Mouse (Mus musculus) MEL (cell line): ENCODE measurements around the gene Pam16.

Experiments
- CTCF ChIP-seq, 3 experiments: IDR thresholded peaks in 2 of 3; conservative IDR thresholded peaks in 1 of 3; 2 replicates each; pipeline ENCODE4 v1.5.1; 2011 to 2012; ENCODE audit warnings: low read length in 3 of 3, low read depth in 2 of 3, mild to moderate bottlenecking in 2 of 3, improper control_type of control experiment in 1 of 3, inconsistent platforms in 1 of 3, mixed read lengths in 1 of 3, moderate library complexity in 1 of 3; ENCODE audit not compliant: control insufficient read depth in 1 of 3, insufficient read depth in 1 of 3, poor library complexity in 1 of 3, severe bottlenecking in 1 of 3
- POLR2A ChIP-seq, 2 experiments: IDR thresholded peaks; 2 replicates each; pipeline ENCODE4 v1.6.1; 2011 to 2012; ENCODE audit warnings: low read length in 2 of 2, mild to moderate bottlenecking in 2 of 2, control low read depth in 1 of 2, improper control_type of control experiment in 1 of 2, low read depth in 1 of 2, moderate library complexity in 1 of 2; ENCODE audit not compliant: control insufficient read depth in 1 of 2, insufficient read depth in 1 of 2, poor library complexity in 1 of 2
- POLR2AphosphoS5 ChIP-seq: IDR thresholded peaks from 2 replicates; pipeline ENCODE4 v1.6.1; 2012; ENCODE audit warnings: low read depth, borderline replicate concordance, mild to moderate bottlenecking, inconsistent platforms, low read length, moderate library complexity, mixed read lengths

GRCm38 (mm10) chr16:4670317-4670716 is 45.5 kb upstream of the Pam16 start:
- TF ChIP-seq POLR2A (IDR thresholded peaks at IDR 0.05; ENCODE audit: control insufficient read depth in 1 of 2, insufficient read depth in 1 of 2, low read depth in 1 of 2, low read length in 2 of 2, poor library complexity in 1 of 2): no peak
- TF ChIP-seq CTCF (IDR thresholded peaks at IDR 0.05 in 2 of 3, conservative IDR thresholded peaks at IDR 0.05 in 1 of 3; ENCODE audit: control insufficient read depth in 1 of 3, insufficient read depth in 1 of 3, low read depth in 2 of 3, low read length in 3 of 3, poor library complexity in 1 of 3, severe bottlenecking in 1 of 3): no peak
- no peak for TF ChIP-seq POLR2AphosphoS5
